Mouse (Mus musculus): ENCODE data around the gene Esrra.

GRCm38 (mm10) chr19:6909507-6910289, 11.9 kb downstream of the Esrra start, which contains the start of the genes Trmt112 and Prdx5:
- TF ChIP-seq POLR2A (IDR thresholded peaks at IDR 0.05; ENCODE audit: extremely low read depth, insufficient read depth, low read length) (peak; percentile 71; the same call in 1 of the 2 replicates), CTCF (IDR thresholded peaks at IDR 0.05; ENCODE audit: extremely low read depth, insufficient read depth, low read length) (no peak)
